Mouse (Mus musculus) CD4-positive helper T cell, adult 2 months (primary cell): ENCODE data around the gene Srp54b.
"Not testable (repeated sequence)": the region's sequence is repeated elsewhere in the genome, so short reads cannot be mapped to it uniquely, and the experiment has no call there.

ENCODE experiments used
- DNase-seq: peaks from one replicate; pipeline ENCODE4 v3.0.0-alpha.2; 2012; ENCODE audit warnings: low read depth, missing footprints, low spot score

The Srp54b gene

DNA sequence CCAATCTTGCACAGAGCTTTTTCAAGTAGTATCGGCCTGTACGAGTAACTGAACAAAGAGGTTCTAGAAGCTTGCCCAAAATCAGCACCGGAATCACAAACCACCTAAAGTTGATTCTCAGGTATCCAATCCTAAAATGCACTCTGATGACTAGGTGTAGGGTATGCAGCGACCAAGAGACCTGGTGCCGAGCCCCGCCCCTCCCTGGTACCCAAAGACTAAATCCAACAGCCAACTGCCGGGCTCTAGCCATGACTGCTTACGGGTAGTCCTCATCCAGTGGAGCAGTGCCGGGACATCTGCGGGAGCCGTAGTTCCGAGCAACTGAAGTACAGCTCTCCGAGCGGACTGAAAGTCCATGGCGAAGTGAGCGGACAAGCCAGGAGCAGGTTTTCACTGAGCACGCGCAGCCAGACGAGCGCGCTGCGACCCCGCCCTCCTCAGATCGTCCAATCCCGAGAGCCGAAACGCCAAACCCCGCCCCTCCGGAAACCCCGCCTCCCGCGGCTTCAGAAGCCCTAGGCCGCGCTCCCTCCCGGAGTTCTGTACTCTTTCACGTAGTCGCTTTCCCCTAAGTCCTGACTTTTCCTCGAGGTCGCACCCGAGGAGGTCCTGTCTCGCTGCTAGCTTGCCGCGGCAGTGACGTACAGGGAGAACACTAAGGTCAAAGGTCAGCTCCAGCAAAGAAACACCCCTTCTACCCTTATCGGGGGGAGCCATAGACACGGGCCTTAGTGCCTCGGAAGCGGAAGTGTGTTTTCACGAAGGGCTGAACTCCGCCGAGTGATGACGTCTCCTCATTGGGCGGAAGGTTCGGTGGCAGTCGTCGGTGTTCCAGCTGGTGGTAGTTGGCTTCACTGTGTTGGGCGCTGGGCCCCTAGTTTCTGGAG lies at the start of gene Srp54b:
TSS of gene Srp54b (plus strand) at position 546 of the 890 bp plus-strand sequence.
- not testable (repeated sequence) for DNase-seq

- not testable (repeated sequence) for DNase-seq
These were observed 42.3 kb upstream of the Srp54b start for GRCm38 (mm10) chr12:55112616-55113015.

GRCm38 (mm10) chr12:55124242-55124641 lies 30.7 kb upstream of the Srp54b start, which contains the start of gene Fam177a:
Gene Fam177a, plus strand, starts transcription at chr12:55124469.
- not testable (repeated sequence) for DNase-seq

GRCm38 (mm10) chr12:55124731-55125130 lies 30.2 kb upstream of the Srp54b start:
- not testable (repeated sequence) for DNase-seq

GRCm38 (mm10) chr12:55135540-55135939 lies 19.4 kb upstream of the Srp54b start:
- not testable (repeated sequence) for DNase-seq

GRCm38 (mm10) chr12:55137859-55138258 lies 17.0 kb upstream of the Srp54b start:
- not testable (repeated sequence) for DNase-seq

DNA sequence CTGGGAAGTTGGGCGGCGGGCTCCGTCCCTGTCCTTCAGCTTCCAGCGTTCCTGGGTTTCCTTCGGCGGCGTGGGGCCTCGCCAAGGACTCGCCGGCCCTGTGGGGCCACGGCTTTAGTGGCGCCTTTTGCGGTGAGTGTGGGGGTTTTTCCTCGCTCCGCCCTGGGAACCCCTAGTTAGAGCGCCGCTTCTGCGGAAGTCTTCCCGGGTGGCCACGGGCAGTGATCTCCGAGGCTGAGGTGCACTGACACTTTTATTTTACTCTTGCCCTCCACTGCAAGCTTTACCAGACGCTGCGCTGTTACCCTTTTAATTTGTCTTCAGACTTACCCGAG lies 512 bp downstream of the Srp54b start:
- not testable (repeated sequence) for DNase-seq

GRCm38 (mm10) chr12:55167034-55167557 lies 12.2 kb downstream of the Srp54b start:
- DNase-seq, result not testable (repeated sequence)

DNA sequence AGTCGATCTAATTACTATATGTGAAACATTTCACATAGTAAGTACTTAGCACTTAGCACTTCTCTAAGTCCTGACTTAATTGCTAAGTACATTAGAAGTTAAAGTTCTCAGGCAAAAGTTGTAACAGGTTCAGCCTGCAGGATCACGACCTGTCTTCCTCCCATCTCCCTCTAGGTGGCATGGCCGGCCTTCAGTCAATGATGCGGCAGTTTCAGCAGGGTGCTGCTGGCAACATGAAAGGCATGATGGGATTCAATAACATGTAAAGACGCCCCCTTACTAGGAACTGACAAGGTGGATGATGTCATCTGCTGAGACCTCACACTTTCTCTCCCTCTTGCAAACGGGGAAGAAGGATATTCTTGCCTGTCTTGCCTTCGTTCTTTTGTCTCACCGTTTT lies 32.8 kb downstream of the Srp54b start:
- DNase-seq, result not testable (repeated sequence)

GRCm38 (mm10) chr12:55189127-55189526 lies 34.2 kb downstream of the Srp54b start:
- not testable (repeated sequence) for DNase-seq

GRCm38 (mm10) chr12:55199306-55199705 lies 44.4 kb downstream of the Srp54b start, which contains the start of gene 1700047I17Rik2:
Gene 1700047I17Rik2, plus strand, starts transcription at chr12:55199592.
- DNase-seq, result not testable (repeated sequence)

DNA sequence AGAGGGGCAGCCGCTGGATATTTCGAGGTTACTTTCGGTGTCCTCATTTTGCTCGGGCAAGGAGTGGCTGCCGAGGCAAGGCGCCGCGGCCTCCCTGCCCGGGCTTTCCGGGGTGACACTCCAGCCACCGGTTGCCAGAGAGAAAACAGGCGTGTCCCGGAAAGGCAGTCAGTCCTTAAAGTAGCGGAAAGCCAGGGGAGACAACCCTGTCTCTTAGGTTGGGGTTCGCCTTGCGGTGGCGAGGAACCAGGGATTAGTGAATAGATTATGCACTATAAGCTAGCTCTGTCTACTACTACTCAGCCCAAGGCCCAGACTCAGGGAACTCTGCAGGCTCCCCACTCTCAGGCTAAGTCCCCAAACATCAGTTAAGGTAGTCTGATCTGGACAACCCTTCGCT lies 44.9 kb downstream of the Srp54b start:
- not testable (repeated sequence) for DNase-seq

- DNase-seq, result not testable (repeated sequence)
These were observed 58.0 kb downstream of the Srp54b start for GRCm38 (mm10) chr12:55212944-55213343.

- DNase-seq, result not testable (repeated sequence)
These were observed 75.0 kb downstream of the Srp54b start, which contains the start of gene Srp54c for GRCm38 (mm10) chr12:55229626-55230519. Gene Srp54c, plus strand, starts transcription at chr12:55230168.

GRCm38 (mm10) chr12:55230520-55230861 lies 75.6 kb downstream of the Srp54b start:
- DNase-seq, result not testable (repeated sequence)
